Mouse (Mus musculus) neural tube, embryonic 10.5 days (tissue): ENCODE measurements around the gene Vmn2r21.
"Not testable (repeated sequence)": the region's sequence is repeated elsewhere in the genome, so short reads cannot be mapped to it uniquely, and the experiment has no call there.

Experiments
- DNase-seq: peaks from one replicate; pipeline ENCODE4 v3.0.0-alpha.2; 2017; ENCODE audit warnings: low spot score; ENCODE audit errors: extremely low spot score

Gene Vmn2r21

GRCm38 (mm10) chr6:123533306-123533705 is at the start of gene Vmn2r21:
Gene Vmn2r21, minus strand, starts transcription at chr6:123533406.
- DNase-seq, result not testable (repeated sequence)

- DNase-seq, result not testable (repeated sequence)
Measured at GRCm38 (mm10) chr6:123574698-123575097, 41.5 kb upstream of the Vmn2r21 start.

GRCm38 (mm10) chr6:123539755-123540154 is 6.5 kb upstream of the Vmn2r21 start:
- DNase-seq, result not testable (repeated sequence)

- DNase-seq, result not testable (repeated sequence)
Measured at GRCm38 (mm10) chr6:123522263-123523011, 10.8 kb downstream of the Vmn2r21 start.

- DNase-seq, result not testable (repeated sequence)
Measured at GRCm38 (mm10) chr6:123473045-123473444, 60.2 kb downstream of the Vmn2r21 start.

- not testable (repeated sequence) for DNase-seq
Measured at GRCm38 (mm10) chr6:123472458-123472987, 60.7 kb downstream of the Vmn2r21 start.

GRCm38 (mm10) chr6:123468651-123469050 is 64.6 kb downstream of the Vmn2r21 start:
- DNase-seq, result not testable (repeated sequence)
